Mouse (Mus musculus) lung, adult 2 months (tissue): ENCODE data around the gene Rasa2.

Experiments
- CTCF ChIP-seq: fragments of 200-500 bp; IDR thresholded peaks from 2 replicates; pipeline ENCODE4 v1.5.1; 2011; ENCODE audit warnings: mild to moderate bottlenecking, low read length, control low read depth; ENCODE audit not compliant: insufficient read depth
- POLR2A ChIP-seq: fragments of 200-500 bp; IDR thresholded peaks from 2 replicates; pipeline ENCODE4 v1.6.1; 2011; ENCODE audit warnings: low read depth, mild to moderate bottlenecking, control low read depth, low read length, borderline replicate concordance; ENCODE audit errors: extremely low read depth

GRCm38 (mm10) chr9:96516806-96517205, 114.6 kb downstream of the Rasa2 start:
- no peak for TF ChIP-seq POLR2A
- TF ChIP-seq CTCF = no peak
